Mouse (Mus musculus): ENCODE results near the gene Plpp7. TPM values are rescaled to one million over a fixed set of nuclear protein-coding genes. Genes with fewer than 3 reads are reported as not detected.

The Plpp7 gene
- polyA plus RNA-seq, 1 experiment from 2014 or later, result 21.7 TPM

DNA sequence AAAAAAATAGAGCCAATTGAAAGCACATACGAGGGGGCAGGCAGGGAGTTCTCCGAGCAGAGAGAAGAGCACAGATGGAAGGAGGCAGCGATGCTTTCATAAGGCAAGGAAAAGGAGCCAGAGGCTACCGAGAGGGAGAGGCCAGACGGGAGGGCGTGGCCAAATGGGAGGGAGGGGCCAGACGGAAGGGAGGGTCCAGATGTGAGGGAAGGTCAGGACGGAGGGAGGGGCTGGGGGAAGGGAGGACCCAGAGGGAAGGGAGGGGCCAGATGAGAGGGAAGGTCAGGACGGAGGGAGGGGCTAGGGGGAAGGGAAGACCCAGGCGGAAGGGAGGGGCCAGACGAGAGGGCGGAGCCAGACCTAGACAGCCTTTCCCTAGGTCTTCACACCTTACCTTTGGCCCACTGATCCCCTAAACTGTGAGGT is 37.3 kb downstream of the Plpp7 start:
- 0 out of 2 replicates have a peak, but pooled peaks cover 6% of the 10 kb centered on the region for H3K27me3 ChIP-seq
- H3K4me3 ChIP-seq, result no peak overlapping the region
- H3K36me3 ChIP-seq, result no peaks in the 10 kb centered on the region
- 0 out of 2 replicates have a peak overlapping the region, but pooled peaks have one; percentile 11 for H3K4me2 ChIP-seq
- H3K9ac ChIP-seq, result no peak overlapping the region
- H3K4me1 ChIP-seq (replicated peaks), result peaks cover 22% of the 10 kb centered on the region
- H3K9me3 ChIP-seq, result no peaks in the 10 kb centered on the region
- 3% methylated on average over 12 of the region's 12 CpGs for WGBS
- no peak overlapping the region for H3K27ac ChIP-seq
- ATAC-seq (ENCODE audit: low FRiP score), result no peak

DNA sequence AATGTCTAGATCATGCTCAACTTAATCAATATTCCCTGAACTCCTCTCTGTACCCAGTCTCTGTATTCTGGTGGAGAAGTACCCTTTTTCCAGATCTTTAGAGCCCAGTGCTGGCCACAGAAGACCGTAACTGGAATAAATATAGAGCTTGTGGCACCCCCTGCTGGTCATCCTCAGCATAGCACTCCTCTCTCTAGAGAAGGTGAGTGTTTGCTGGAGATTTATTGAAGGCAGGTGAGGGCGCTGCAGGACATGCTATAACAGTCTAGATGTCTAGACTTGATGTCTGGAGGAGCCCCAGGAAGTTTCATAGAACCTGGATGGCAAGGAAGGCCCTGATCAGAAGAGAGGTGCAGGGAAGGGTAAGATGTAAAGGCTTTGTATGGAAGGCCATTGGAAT is 38.7 kb downstream of the Plpp7 start:
- H3K27me3 ChIP-seq, result no peaks in the 10 kb centered on the region
- no peaks in the 10 kb centered on the region for H3K36me3 ChIP-seq
- no peak overlapping the region for H3K9ac ChIP-seq
- ATAC-seq (ENCODE audit: low FRiP score), result no peak
- 3% methylated on average over 2 of the region's 2 CpGs for WGBS
- no peak overlapping the region for H3K4me3 ChIP-seq
- H3K4me1 ChIP-seq (replicated peaks), result peaks cover 24% of the 10 kb centered on the region
- no peak overlapping the region for H3K27ac ChIP-seq
- no peak overlapping the region for H3K4me2 ChIP-seq
- no peaks in the 10 kb centered on the region for H3K9me3 ChIP-seq

DNA sequence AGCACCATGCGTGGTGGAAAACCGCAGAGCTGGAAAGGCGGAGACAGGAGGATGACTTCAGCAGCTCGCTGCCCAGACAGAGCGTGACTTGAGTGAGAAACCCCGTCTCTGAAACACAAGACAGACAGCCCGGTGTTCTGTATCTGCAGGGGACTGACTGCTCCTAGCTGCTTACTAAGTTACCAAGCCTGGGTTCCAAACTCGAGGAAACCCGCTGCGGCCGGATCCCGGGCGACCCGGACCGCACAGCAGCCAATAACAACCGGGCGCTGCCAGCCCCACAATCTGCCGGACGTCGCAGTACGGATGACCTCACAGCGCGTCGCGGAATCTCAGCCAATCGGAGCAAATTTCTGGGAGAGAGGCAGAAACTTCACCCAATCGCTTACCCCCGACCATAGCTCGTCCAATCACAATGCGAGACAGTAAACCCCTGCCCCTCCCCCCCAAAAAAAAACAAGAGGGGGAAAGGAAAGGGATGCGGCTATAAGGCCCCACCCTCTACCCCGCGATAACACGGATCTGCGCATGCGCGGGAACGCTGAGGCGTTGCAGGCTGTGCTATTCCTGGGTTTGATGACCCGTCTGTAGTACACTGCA is 42.4 kb downstream of the Plpp7 start:
- peak; percentile 95 for ATAC-seq (ENCODE audit: low FRiP score)

DNA sequence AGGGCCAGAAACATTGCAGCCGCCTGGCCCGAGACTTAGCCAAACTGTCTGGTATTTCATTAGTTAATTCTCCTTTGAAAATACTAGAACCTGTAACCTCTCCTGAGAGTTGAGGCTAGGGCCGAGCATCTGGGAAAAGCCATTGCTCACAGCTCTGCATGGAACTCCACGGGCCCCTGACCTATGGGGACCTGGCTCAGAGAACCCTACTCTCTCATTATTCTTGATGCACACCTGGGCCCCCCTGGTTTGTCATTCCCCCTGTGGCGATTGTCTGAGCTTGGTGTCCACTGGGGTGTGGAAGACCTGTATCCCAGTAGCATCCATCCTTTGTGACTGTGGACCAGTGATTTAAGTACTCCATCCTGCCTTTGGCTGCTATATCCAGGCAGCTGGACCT is 44.0 kb downstream of the Plpp7 start:
- ATAC-seq (ENCODE audit: low FRiP score), result no peak
- Histone ChIP-seq H3K4me3 (no peak overlapping the region), H3K27ac (peak overlapping the region; percentile 23; the same call in 1 of the 2 replicates), H3K36me3 (no peaks in the 10 kb centered on the region), H3K9me3 (no peaks in the 10 kb centered on the region), H3K9ac (no peak overlapping the region), H3K27me3 (no peaks in the 10 kb centered on the region), H3K4me1 (replicated peaks) (peaks cover 17% of the 10 kb centered on the region), H3K4me2 (no peak overlapping the region)
- 72% methylated on average over 5 of the region's 5 CpGs for WGBS

More for the DNA sequence above, 42.4 kb downstream of the Plpp7 start:
- Histone ChIP-seq H3K27ac (peak overlapping the region; percentile 93), H3K4me1 (replicated peaks) (peaks cover 18% of the 10 kb centered on the region), H3K27me3 (no peaks in the 10 kb centered on the region), H3K4me2 (peak overlapping the region; percentile 74), H3K4me3 (peak overlapping the region; percentile 60), H3K36me3 (no peaks in the 10 kb centered on the region), H3K9ac (peak overlapping the region; percentile 76), H3K9me3 (no peaks in the 10 kb centered on the region)
- under 1% methylated on average over 40 of the region's 40 CpGs for WGBS

DNA sequence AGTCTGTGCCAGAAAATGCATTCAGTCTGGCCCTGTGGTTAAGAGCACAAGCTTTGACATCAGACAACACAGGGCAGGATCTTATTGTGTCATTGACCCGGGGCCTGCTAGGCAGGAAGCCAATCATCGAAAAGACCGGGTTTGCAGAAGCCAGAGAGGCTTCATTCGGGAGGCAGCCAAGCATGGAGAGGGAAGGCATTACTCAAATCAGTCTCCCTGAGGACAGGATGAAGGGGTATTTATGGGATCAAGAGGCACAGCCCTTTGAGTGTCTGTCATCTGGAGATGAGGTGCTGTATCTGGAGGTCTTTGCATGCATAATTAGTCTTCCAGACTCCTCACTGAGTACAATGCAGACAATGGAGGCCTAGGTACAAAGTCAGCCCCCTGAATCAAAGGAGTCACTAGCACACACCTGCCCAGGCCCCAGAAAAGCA is 45.2 kb downstream of the Plpp7 start:
- Histone ChIP-seq H3K4me2 (no peak overlapping the region), H3K27me3 (no peaks in the 10 kb centered on the region), H3K9ac (peak overlapping the region; percentile 39; the same call in 1 of the 2 replicates), H3K4me3 (no peak overlapping the region), H3K4me1 (replicated peaks) (peaks cover 17% of the 10 kb centered on the region), H3K9me3 (no peaks in the 10 kb centered on the region), H3K27ac (no peak overlapping the region), H3K36me3 (no peaks in the 10 kb centered on the region)
- no peak for ATAC-seq (ENCODE audit: low FRiP score)
- 31% methylated on average over 4 of the region's 4 CpGs for WGBS

DNA sequence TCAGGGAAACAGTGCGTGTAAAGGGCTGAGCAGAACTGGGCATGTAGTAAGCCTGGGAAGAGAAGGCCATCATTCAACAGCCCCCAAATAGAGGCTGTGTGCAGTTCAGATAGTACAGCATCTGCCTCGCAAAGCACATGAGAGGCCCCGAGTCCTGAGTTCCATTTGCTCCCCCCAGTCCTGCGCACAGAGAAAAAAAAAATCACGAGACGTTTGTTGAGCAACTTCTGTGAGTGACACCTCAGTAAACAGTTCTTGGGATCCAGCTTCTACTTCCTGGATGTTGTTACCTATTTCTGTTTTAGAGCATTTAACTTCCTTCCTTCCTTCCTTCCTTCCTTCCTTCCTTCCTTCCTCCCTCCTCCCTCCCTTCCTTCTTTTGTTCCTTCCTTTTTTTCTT is 46.3 kb downstream of the Plpp7 start:
- Histone ChIP-seq H3K36me3 (no peaks in the 10 kb centered on the region), H3K4me3 (no peak overlapping the region), H3K9ac (no peak overlapping the region), H3K4me2 (no peak overlapping the region), H3K9me3 (no peaks in the 10 kb centered on the region), H3K27ac (no peak overlapping the region), H3K27me3 (no peaks in the 10 kb centered on the region), H3K4me1 (replicated peaks) (peaks cover 18% of the 10 kb centered on the region)
- WGBS, result 85% methylated on average over 6 of the region's 6 CpGs
- ATAC-seq (ENCODE audit: low FRiP score), result no peak

DNA sequence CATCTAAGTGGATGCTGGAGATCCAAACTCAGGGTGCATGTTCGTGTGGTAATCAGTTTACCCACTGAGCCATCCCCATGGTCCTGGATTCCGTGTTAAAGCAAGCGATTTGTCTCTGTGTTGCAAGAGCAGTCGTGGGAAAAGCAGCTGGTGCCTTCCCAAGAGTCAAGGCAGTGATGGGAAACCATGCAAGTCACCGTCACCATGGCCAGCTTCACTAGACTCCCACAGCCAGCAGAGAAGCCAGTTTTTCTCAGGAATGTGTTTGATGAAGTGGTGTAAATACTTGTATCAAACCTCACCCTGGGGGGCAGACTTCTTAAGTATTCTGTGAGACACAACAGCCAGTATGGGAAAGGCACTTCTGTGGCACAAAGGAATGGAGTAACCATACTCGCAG is 47.0 kb downstream of the Plpp7 start:
- Histone ChIP-seq H3K9me3 (no peaks in the 10 kb centered on the region), H3K4me3 (no peak overlapping the region), H3K4me1 (replicated peaks) (peaks cover 13% of the 10 kb centered on the region), H3K27me3 (no peaks in the 10 kb centered on the region), H3K4me2 (no peak overlapping the region), H3K36me3 (no peaks in the 10 kb centered on the region), H3K27ac (no peak overlapping the region), H3K9ac (no peak overlapping the region)
- 57% methylated on average over 6 of the region's 6 CpGs for WGBS
- no peak for ATAC-seq (ENCODE audit: low FRiP score)

DNA sequence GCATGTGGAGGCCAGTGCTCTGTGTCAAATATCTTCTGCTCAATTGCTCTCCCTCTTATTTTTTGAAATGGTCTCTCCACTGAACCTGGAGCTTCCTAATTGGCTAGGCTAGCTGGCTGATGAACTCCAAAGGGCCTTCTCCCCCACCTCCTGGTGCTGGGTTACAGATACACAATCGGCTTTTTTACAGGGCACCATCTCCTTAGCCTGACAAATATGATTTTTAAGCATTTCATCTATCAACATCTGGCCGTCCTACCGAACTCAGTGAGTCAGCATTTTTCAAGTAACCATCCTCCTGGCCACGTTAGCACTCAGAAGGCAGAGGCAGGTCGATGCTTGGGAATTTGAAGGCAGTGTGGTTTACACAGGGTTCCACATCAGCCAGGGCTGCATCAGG is 49.3 kb downstream of the Plpp7 start:
- Histone ChIP-seq H3K27me3 (no peaks in the 10 kb centered on the region), H3K4me2 (no peak overlapping the region), H3K4me1 (replicated peaks) (peaks cover 7% of the 10 kb centered on the region; the same call in 1 of the 2 replicates), H3K9me3 (no peaks in the 10 kb centered on the region), H3K4me3 (no peak overlapping the region), H3K36me3 (no peaks in the 10 kb centered on the region), H3K9ac (no peak overlapping the region), H3K27ac (no peak overlapping the region)
- WGBS, result 86% methylated on average over 5 of the region's 5 CpGs
- ATAC-seq (ENCODE audit: low FRiP score), result no peak

DNA sequence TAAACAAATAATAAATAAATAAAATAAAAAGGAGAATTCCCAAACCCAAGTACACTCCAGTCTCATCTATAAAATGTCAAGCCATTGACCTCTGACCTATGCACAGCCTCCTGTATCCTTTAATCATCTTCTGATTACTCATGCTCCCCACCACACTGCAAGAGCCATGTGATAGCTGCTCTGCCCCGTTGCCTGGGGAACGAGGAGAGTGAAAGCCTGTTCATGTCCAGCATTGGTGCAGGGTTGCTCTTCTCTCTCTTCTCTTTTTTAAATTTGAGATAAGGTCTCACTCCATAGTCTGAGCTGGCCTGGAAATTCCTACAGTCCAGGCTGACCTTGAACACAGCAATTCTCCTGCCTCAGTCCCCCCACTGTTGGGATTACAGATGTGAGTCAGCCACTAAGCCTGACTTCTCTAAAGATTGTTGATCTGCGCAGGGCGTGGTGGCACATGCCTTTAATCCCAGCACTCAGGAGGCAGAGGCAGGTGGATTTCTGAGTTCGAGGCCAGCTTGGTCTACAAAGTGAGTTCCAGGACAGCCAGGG is 51.4 kb downstream of the Plpp7 start:
- Histone ChIP-seq H3K27me3 (no peaks in the 10 kb centered on the region), H3K27ac (no peak overlapping the region), H3K4me3 (no peak overlapping the region), H3K9ac (no peak overlapping the region), H3K4me2 (no peak overlapping the region), H3K36me3 (no peaks in the 10 kb centered on the region), H3K4me1 (replicated peaks) (peaks cover 11% of the 10 kb centered on the region), H3K9me3 (no peaks in the 10 kb centered on the region)
- ATAC-seq (ENCODE audit: low FRiP score), result no peak
- WGBS, result 67% methylated on average over 5 of the region's 5 CpGs

DNA sequence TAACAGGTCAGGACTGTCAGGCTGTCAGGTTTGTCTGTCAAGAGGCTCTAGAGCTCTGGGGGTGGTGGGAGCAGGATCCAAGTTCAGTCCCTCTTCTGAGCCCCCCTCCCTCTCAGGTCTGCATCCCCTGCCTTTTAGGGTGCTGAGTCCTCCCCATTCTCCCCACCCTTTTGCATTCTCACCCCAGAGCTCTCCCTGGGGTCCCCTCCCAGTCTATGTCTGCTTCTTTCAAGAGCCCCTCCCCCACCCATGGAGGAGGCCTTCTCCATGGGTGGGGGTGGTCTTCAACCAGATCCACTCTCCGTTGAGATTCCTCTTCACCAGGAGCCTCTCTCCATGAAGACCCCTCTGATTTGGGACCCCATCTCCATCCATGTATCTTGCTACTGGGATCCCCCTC is 54.8 kb downstream of the Plpp7 start:
- H3K9ac ChIP-seq, result peak overlapping the region; percentile 100
- WGBS, result 25% methylated on average over 1 of the region's 1 CpGs

DNA sequence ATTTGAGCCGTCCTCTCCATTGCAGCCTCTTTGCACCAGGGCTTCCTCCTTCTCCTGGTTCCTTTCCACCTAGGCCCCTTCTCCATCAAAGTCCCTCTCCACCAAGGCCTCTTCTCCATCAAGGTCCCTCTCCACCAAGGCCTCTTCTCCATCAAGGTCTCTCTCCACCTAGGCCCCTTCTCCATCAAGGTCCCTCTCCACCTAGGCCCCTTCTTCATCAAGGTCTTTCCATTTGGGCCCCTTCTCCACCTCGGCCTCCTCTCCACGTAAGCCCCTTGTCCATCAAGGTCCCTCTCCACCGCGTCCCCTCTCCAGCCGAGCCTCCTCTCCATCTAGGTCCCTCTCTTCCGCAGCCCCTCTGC is 55.2 kb downstream of the Plpp7 start:
- Histone ChIP-seq H3K4me3 (peak overlapping the region; percentile 91), H3K4me2 (peak overlapping the region; percentile 100), H3K27me3 (no peaks in the 10 kb centered on the region), H3K9me3 (no peaks in the 10 kb centered on the region), H3K36me3 (no peaks in the 10 kb centered on the region), H3K9ac (peak overlapping the region; percentile 100), H3K4me1 (replicated peaks) (peaks cover 47% of the 10 kb centered on the region), H3K27ac (peak overlapping the region; percentile 100)
- ATAC-seq (ENCODE audit: low FRiP score), result peak; percentile 76
- 5% methylated on average over 7 of the region's 7 CpGs for WGBS

More for the DNA sequence above, 54.8 kb downstream of the Plpp7 start:
- peak overlapping the region; percentile 100 for H3K27ac ChIP-seq
- peak overlapping the region; percentile 91 for H3K4me3 ChIP-seq
- H3K4me2 ChIP-seq, result peak overlapping the region; percentile 100
- H3K27me3 ChIP-seq, result no peaks in the 10 kb centered on the region
- peaks cover 43% of the 10 kb centered on the region for H3K4me1 ChIP-seq (replicated peaks)
- ATAC-seq (ENCODE audit: low FRiP score), result 0 out of 2 replicates have a peak, but pooled peaks have one; percentile 3
- no peaks in the 10 kb centered on the region for H3K9me3 ChIP-seq
- H3K36me3 ChIP-seq, result no peaks in the 10 kb centered on the region

DNA sequence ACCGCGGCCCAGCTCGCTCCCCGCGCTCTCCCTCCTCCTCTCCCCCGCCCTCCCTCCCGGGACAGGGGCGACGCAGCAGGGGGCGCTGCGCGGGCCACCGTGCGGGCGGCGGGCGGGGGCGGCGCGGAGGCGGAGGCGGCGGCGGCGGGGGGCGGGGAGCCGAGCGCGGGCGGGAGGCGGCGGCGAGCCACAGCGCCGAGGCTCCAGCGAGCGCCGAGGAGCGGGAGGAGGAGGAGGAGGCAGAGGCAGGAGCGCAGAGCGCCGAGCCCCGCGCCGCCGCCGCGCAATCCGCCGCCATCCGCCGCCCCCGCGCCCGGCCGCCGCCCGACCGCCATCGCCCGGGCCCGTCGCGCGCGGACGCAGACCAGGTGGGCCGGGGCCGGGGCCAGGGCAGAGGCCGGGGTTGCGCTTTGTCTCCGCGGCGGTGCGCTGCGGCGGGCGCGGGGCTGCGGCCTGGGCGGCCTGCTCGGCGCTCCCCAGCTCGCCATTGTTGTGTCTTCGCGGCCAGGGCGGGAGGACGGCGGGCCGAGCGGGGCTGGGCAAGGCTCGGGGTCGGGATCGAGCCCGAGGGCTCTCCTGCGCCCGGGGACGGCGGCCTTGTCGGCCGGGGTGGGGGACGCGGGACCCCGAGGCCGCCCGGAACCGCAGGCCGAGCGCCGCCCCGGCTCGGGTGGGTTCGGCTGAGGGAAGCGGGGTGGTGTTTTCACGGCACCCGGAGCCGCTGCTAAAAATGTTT is 55.8 kb downstream of the Plpp7 start, which contains the start of gene Prrc2b:
Prrc2b (plus strand) TSS at position 159 of the 736 bp plus-strand sequence.
- under 1% methylated on average over 58 of the region's 117 CpGs for WGBS
- peaks cover 52% of the 10 kb centered on the region for H3K4me1 ChIP-seq (replicated peaks)

More for the DNA sequence above, 55.8 kb downstream of the Plpp7 start, which contains the start of gene Prrc2b:
- Histone ChIP-seq H3K27me3 (no peaks in the 10 kb centered on the region), H3K4me3 (peak within 1 kb of the TSS; percentile 91), H3K9ac (peak within 1 kb of the TSS; percentile 100), H3K36me3 (no peaks in the 10 kb centered on the region), H3K9me3 (no peaks in the 10 kb centered on the region), H3K4me2 (peak within 1 kb of the TSS; percentile 100), H3K27ac (peak within 1 kb of the TSS; percentile 100)
- ATAC-seq (ENCODE audit: low FRiP score), result peak; percentile 55

Data from hindbrain, embryonic 13.5 days (tissue).